Mouse (Mus musculus) hematopoietic multipotent progenitor cell, adult 10-12 weeks (in vitro differentiated cells): ENCODE measurements around the gene Nolc1. TPM values are rescaled to one million over a fixed set of nuclear protein-coding genes. Genes with fewer than 3 reads are reported as not detected.

Experiments used
- polyA plus RNA-seq: library from polyadenylated mRNA; stranded (reverse); fragments of >175 nt; gene quantifications from 2 replicates; pipeline ENCODE4 v1.2.3, GENCODE M21; 2012; ENCODE audit warnings: low replicate concordance

Nolc1 gene
- polyA plus RNA-seq: 15.6 and 32.4 TPM in 2 replicates

GRCm38 (mm10) chr19:46075616-46076607 is at the start of gene Nolc1:
Gene Nolc1 (plus strand): TSS chr19:46075863.

GRCm38 (mm10) chr19:46044271-46044992 is 31.2 kb upstream of the Nolc1 start, which contains the start of gene Pprc1:
Gene Pprc1 (plus strand): TSS chr19:46044886.

GRCm38 (mm10) chr19:46044993-46045695 is 30.5 kb upstream of the Nolc1 start, which contains the start of gene Ldb1:
Gene Ldb1 (minus strand): TSS chr19:46045214.

GRCm38 (mm10) chr19:46131694-46132525 is 56.2 kb downstream of the Nolc1 start, which contains the start of gene Elovl3:
Gene Elovl3 (plus strand): TSS chr19:46131897.

Other genes starting within 250 kb of the Nolc1 start
- 2.3 and 3.8 TPM in 2 replicates for gene Armh3, start 77.4 kb upstream of the Nolc1 start, polyA plus RNA-seq
- gene Hps6, start 72.4 kb upstream of the Nolc1 start, polyA plus RNA-seq: 19.5 and 24.6 TPM in 2 replicates
- 16.1 and 33.2 TPM in 2 replicates for gene Pprc1, start 31.0 kb upstream of the Nolc1 start, polyA plus RNA-seq
- gene Ldb1, start 30.6 kb upstream of the Nolc1 start, polyA plus RNA-seq: 487 and 962 TPM in 2 replicates
- gene Elovl3, start 56.0 kb downstream of the Nolc1 start, polyA plus RNA-seq: not detected in 2 replicates
- gene Pitx3, start 72.5 kb downstream of the Nolc1 start, polyA plus RNA-seq: not detected in 2 replicates
- 419 and 633 TPM in 2 replicates for gene Gbf1, start 76.6 kb downstream of the Nolc1 start, polyA plus RNA-seq
- 225 and 361 TPM in 2 replicates for gene Nfkb2, start 228.5 kb downstream of the Nolc1 start, polyA plus RNA-seq